Mouse (Mus musculus): ENCODE measurements around the gene Wwox. TPM values are rescaled to one million over a fixed set of nuclear protein-coding genes. Genes with fewer than 3 reads are reported as not detected.

The Wwox gene
- total and polyA plus RNA-seq, 3 experiments: 7.6 to 61.8 (median 12.2) TPM

DNA sequence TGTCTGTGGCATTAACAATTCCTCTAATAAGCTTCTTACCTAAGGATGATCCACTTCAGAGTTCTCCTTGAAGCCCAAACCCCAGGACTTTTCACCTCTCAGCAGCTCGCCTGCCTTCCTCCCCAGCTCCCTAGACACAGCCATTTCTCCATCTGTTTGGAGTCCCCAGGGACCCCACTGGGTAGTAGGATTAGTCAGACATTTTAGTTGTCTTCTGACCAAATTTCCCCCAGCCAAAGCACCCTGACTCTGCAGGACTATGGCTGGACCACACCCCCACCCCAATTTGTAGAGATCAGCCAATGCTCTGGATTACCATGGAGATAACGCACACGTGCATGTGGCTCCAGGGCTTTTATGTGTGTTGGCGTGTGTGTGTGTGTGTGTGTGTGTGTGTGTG, 451.8 kb downstream of the Wwox start:
- Histone ChIP-seq H3K79me2 (ENCODE audit: control insufficient read depth, insufficient read depth, low read length, poor library complexity) (no peaks in the 10 kb centered on the region), H3K4me3 (ENCODE audit: control insufficient read depth in 1 of 2, insufficient read depth in 1 of 2, low read depth in 2 of 2, low read length in 2 of 2) (no peak overlapping the region), H3K27ac (ENCODE audit: control insufficient read depth, low read depth, low read length) (no peak overlapping the region), H3K36me3 (ENCODE audit: control insufficient read depth in 1 of 2, insufficient read depth in 2 of 2, low read length in 2 of 2) (no peaks in the 10 kb centered on the region), H3K27me3 (ENCODE audit: control insufficient read depth in 1 of 2, insufficient read depth in 2 of 2, low read length in 2 of 2) (no peaks in the 10 kb centered on the region), H3K9me3 (replicated peaks; ENCODE audit: insufficient read depth, low read length) (no peaks in the 10 kb centered on the region), H3K9ac (ENCODE audit: control insufficient read depth, low read depth, low read length, poor library complexity, severe bottlenecking) (no peak overlapping the region), H3K4me1 (ENCODE audit: control insufficient read depth in 1 of 2, insufficient read depth in 2 of 2, low read length in 2 of 2) (no peaks in the 10 kb centered on the region)
- DNase-seq (ENCODE audit: low read depth, low spot score): no peak
- no peak for TF ChIP-seq GATA1 (IDR thresholded peaks at IDR 0.05; ENCODE audit: low read depth, low read length)
- no peak for TF ChIP-seq MAFK (IDR thresholded peaks at IDR 0.05; ENCODE audit: borderline replicate concordance, low read depth, low read length)
- TF ChIP-seq E2F4 (IDR thresholded peaks at IDR 0.05; ENCODE audit: borderline replicate concordance, low read depth, low read length): no peak
- no peak for TF ChIP-seq GABPA (IDR thresholded peaks at IDR 0.05; ENCODE audit: low read depth, low read length)
- no peak for TF ChIP-seq USF1 (IDR thresholded peaks at IDR 0.05; ENCODE audit: low read depth, low read length)
- no peak for TF ChIP-seq MXI1 (IDR thresholded peaks at IDR 0.05; ENCODE audit: low read depth, low read length)
- no peak for TF ChIP-seq MAZ (IDR thresholded peaks at IDR 0.05; ENCODE audit: low read depth, low read length)
- no peak for TF ChIP-seq SMC3 (IDR thresholded peaks at IDR 0.05; ENCODE audit: low read depth, low read length)
- no peak for TF ChIP-seq HCFC1 (IDR thresholded peaks at IDR 0.05; ENCODE audit: low read depth, low read length)
- TF ChIP-seq RAD21 (IDR thresholded peaks at IDR 0.05; ENCODE audit: low read depth, low read length): no peak
- no peak for TF ChIP-seq NRF1 (IDR thresholded peaks at IDR 0.05; ENCODE audit: insufficient read depth, low read depth, low read length, poor library complexity, severe bottlenecking)

DNA sequence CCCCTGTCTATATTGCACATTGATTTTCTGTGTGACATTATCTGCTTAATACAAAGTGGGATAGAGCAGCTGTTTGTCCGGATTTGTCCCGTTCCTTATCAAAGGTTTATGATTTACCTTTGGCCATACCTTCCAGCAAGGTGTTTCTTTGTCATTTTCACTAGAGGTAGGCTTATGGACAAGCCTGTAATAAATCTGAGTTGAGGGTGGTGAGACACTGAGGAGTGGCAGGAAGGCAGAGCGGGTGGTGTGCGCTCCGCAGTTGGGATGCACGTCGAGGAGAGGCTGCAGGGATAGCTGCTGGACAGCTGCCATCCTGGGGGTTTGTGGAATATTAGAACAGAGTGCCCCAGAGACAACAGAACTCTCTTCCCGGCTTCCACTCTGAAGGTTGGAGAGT, 458.0 kb downstream of the Wwox start:
- H3K4me1 ChIP-seq (ENCODE audit: control insufficient read depth in 1 of 2, insufficient read depth in 2 of 2, low read length in 2 of 2): no peaks in the 10 kb centered on the region
- H3K27ac ChIP-seq (ENCODE audit: control insufficient read depth, low read depth, low read length): no peak overlapping the region
- TF ChIP-seq POLR2AphosphoS2 (IDR thresholded peaks at IDR 0.05; ENCODE audit: low read length): no peak
- TF ChIP-seq CTCF (IDR thresholded peaks at IDR 0.05 in 2 of 3, conservative IDR thresholded peaks at IDR 0.05 in 1 of 3; ENCODE audit: control insufficient read depth in 1 of 3, insufficient read depth in 1 of 3, low read depth in 2 of 3, low read length in 3 of 3, poor library complexity in 1 of 3, severe bottlenecking in 1 of 3): no peak
- TF ChIP-seq ZNF384 (IDR thresholded peaks at IDR 0.05; ENCODE audit: low read depth, low read length): no peak
- no peak for TF ChIP-seq CHD2 (IDR thresholded peaks at IDR 0.05; ENCODE audit: low read length)
- no peak for TF ChIP-seq ZMIZ1 (IDR thresholded peaks at IDR 0.05; ENCODE audit: low read depth, low read length)
- TF ChIP-seq MAZ (IDR thresholded peaks at IDR 0.05; ENCODE audit: low read depth, low read length): no peak
- no peak for TF ChIP-seq SMC3 (IDR thresholded peaks at IDR 0.05; ENCODE audit: low read depth, low read length)
- TF ChIP-seq KAT2A (conservative IDR thresholded peaks at IDR 0.05; ENCODE audit: low read depth, low read length): no peak
- TF ChIP-seq EP300 (IDR thresholded peaks at IDR 0.05; ENCODE audit: low read depth in 1 of 2, low read length in 2 of 2): no peak
- TF ChIP-seq ETS1 (IDR thresholded peaks at IDR 0.05; ENCODE audit: low read depth, low read length): no peak
- no peak for TF ChIP-seq ELF1 (IDR thresholded peaks at IDR 0.05; ENCODE audit: low read depth, low read length)
- TF ChIP-seq RCOR1 (IDR thresholded peaks at IDR 0.05; ENCODE audit: low read depth, low read length): no peak
- TF ChIP-seq USF2 (IDR thresholded peaks at IDR 0.05; ENCODE audit: borderline replicate concordance in 1 of 2, insufficient read depth in 1 of 2, low read depth in 1 of 2, low read length in 2 of 2): no peak
- TF ChIP-seq BHLHE40 (IDR thresholded peaks at IDR 0.05; ENCODE audit: borderline replicate concordance, low read depth, low read length): no peak
- no peak for TF ChIP-seq HCFC1 (IDR thresholded peaks at IDR 0.05; ENCODE audit: low read depth, low read length)
- no peaks in the 10 kb centered on the region for H3K79me2 ChIP-seq (ENCODE audit: control insufficient read depth, insufficient read depth, low read length, poor library complexity)
- DNase-seq (ENCODE audit: low read depth, low spot score): no peak
- H3K36me3 ChIP-seq (ENCODE audit: control insufficient read depth in 1 of 2, insufficient read depth in 2 of 2, low read length in 2 of 2): no peaks in the 10 kb centered on the region
- H3K9ac ChIP-seq (ENCODE audit: control insufficient read depth, low read depth, low read length, poor library complexity, severe bottlenecking): no peak overlapping the region
- no peak overlapping the region for H3K4me3 ChIP-seq (ENCODE audit: control insufficient read depth in 1 of 2, insufficient read depth in 1 of 2, low read depth in 2 of 2, low read length in 2 of 2)
- no peaks in the 10 kb centered on the region for H3K9me3 ChIP-seq (replicated peaks; ENCODE audit: insufficient read depth, low read length)
- H3K27me3 ChIP-seq (ENCODE audit: control insufficient read depth in 1 of 2, insufficient read depth in 2 of 2, low read length in 2 of 2): no peaks in the 10 kb centered on the region
